Mouse (Mus musculus) limb, embryonic 15.5 days (tissue): ENCODE results near the gene 4930447C04Rik. TPM values are rescaled to one million over a fixed set of nuclear protein-coding genes. Genes with fewer than 3 reads are reported as not detected.

Experiments used
- ATAC-seq: fragments of 200-750 bp; cut with Nextera tagmentation; 2 replicates; pipeline ENCODE4 v1.8.0; 2017; ENCODE audit warnings: low read depth, moderate TSS enrichment; ENCODE audit not compliant: insufficient number of reproducible peaks, low FRiP score, low TSS enrichment
- H3K27ac ChIP-seq: fragments of 300-500 bp; sonication (generic); 2 replicates; pipeline ENCODE4 v1.5.1; 2015; ENCODE audit warnings: moderate library complexity, mild to moderate bottlenecking, inconsistent platforms
- H3K27me3 ChIP-seq: fragments of 300-500 bp; sonication (generic); 2 replicates; pipeline ENCODE4 v1.6.1; 2015; ENCODE audit warnings: inconsistent platforms
- H3K36me3 ChIP-seq: fragments of 300-500 bp; sonication (generic); 2 replicates; pipeline ENCODE4 v1.6.1; 2015; ENCODE audit warnings: inconsistent platforms
- H3K4me1 ChIP-seq: fragments of 300-500 bp; sonication (generic); 2 replicates; pipeline ENCODE4 v1.6.1; 2015; ENCODE audit warnings: inconsistent platforms
- H3K4me2 ChIP-seq: fragments of 300-500 bp; sonication (generic); 2 replicates; pipeline ENCODE4 v1.6.1; 2015; ENCODE audit warnings: mild to moderate bottlenecking, inconsistent platforms
- H3K4me3 ChIP-seq: fragments of 300-500 bp; sonication (generic); 2 replicates; pipeline ENCODE4 v1.5.1; 2015; ENCODE audit warnings: mild to moderate bottlenecking, inconsistent platforms
- H3K9ac ChIP-seq: fragments of 300-500 bp; sonication (generic); 2 replicates; pipeline ENCODE4 v1.6.1; 2015; ENCODE audit warnings: inconsistent platforms
- H3K9me3 ChIP-seq: fragments of 300-500 bp; sonication (generic); 2 replicates; pipeline ENCODE4 v1.6.1; 2016; ENCODE audit warnings: inconsistent platforms
- WGBS: fragments of 180-500 bp; shearing (Covaris S2); methylation state at CpG from one replicate; pipeline ENCODE4 v1.1.7; 2015; 5-methylcytosine and 5-hydroxymethylcytosine counted together
- polyA plus RNA-seq: library from polyadenylated mRNA; unstranded; fragments of >200 nt; fragmentation: Nextera tagmentation; extraction: Ambion mirVana; gene quantifications from 2 replicates; pipeline ENCODE4 v1.2.1, GENCODE M21; 2015

4930447C04Rik gene
- polyA plus RNA-seq, 1 experiment from 2014 or later, result 2.4 TPM

GRCm38 (mm10) chr12:72941398-72942051, 951 bp upstream of the 4930447C04Rik start:
- H3K4me1 ChIP-seq, result peaks cover 33% of the 10 kb centered on the region
- H3K4me2 ChIP-seq, result no peak overlapping the region
- no peak overlapping the region for H3K27ac ChIP-seq
- H3K36me3 ChIP-seq, result no peaks in the 10 kb centered on the region
- WGBS, result 2% methylated on average over 32 of the region's 32 CpGs
- H3K9ac ChIP-seq, result no peak overlapping the region
- H3K4me3 ChIP-seq, result no peak overlapping the region
- peaks cover 99% of the 10 kb centered on the region for H3K27me3 ChIP-seq
- no peaks in the 10 kb centered on the region for H3K9me3 ChIP-seq
- ATAC-seq, result no peak

- Histone ChIP-seq H3K27me3 (peaks cover 97% of the 10 kb centered on the region), H3K36me3 (no peaks in the 10 kb centered on the region), H3K4me3 (no peak overlapping the region), H3K9ac (no peak overlapping the region), H3K4me1 (peaks cover 33% of the 10 kb centered on the region), H3K27ac (no peak overlapping the region), H3K9me3 (no peaks in the 10 kb centered on the region), H3K4me2 (no peak overlapping the region)
- WGBS, result 3% methylated on average over 11 of the region's 11 CpGs
- ATAC-seq, result no peak
Observed at GRCm38 (mm10) chr12:72940822-72941397, 336 bp upstream of the 4930447C04Rik start.

GRCm38 (mm10) chr12:72939616-72940015, 958 bp downstream of the 4930447C04Rik start, which contains the start of gene Six6:
Six6 (plus strand) TSS chr12:72939892.
- peak within 1 kb of the TSS; percentile 42 for H3K4me2 ChIP-seq
- WGBS, result under 1% methylated on average over 28 of the region's 28 CpGs
- H3K9me3 ChIP-seq, result no peaks in the 10 kb centered on the region
- peaks cover 92% of the 10 kb centered on the region for H3K27me3 ChIP-seq
- H3K4me1 ChIP-seq, result peaks cover 21% of the 10 kb centered on the region
- H3K27ac ChIP-seq, result no peak within 1 kb of the TSS
- no peaks in the 10 kb centered on the region for H3K36me3 ChIP-seq
- H3K9ac ChIP-seq, result no peak within 1 kb of the TSS
- H3K4me3 ChIP-seq, result peak within 1 kb of the TSS; percentile 27
- no peak for ATAC-seq

GRCm38 (mm10) chr12:72938600-72939490, 1.7 kb downstream of the 4930447C04Rik start:
- ATAC-seq, result no peak
- Histone ChIP-seq H3K27ac (no peak overlapping the region), H3K27me3 (peaks cover 84% of the 10 kb centered on the region), H3K9me3 (no peaks in the 10 kb centered on the region), H3K9ac (no peak overlapping the region), H3K36me3 (no peaks in the 10 kb centered on the region), H3K4me1 (peaks cover 21% of the 10 kb centered on the region), H3K4me2 (no peak overlapping the region), H3K4me3 (no peak overlapping the region; the same call in 1 of the 2 replicates)
- WGBS, result 2% methylated on average over 14 of the region's 14 CpGs

- H3K4me3 ChIP-seq, result no peak overlapping the region
- H3K4me1 ChIP-seq, result peaks cover 21% of the 10 kb centered on the region
- ATAC-seq, result no peak
- 3% methylated on average over 13 of the region's 13 CpGs for WGBS
- no peaks in the 10 kb centered on the region for H3K9me3 ChIP-seq
- no peak overlapping the region for H3K4me2 ChIP-seq
- H3K27me3 ChIP-seq, result peaks cover 77% of the 10 kb centered on the region
- H3K27ac ChIP-seq, result no peak overlapping the region
- no peaks in the 10 kb centered on the region for H3K36me3 ChIP-seq
- no peak overlapping the region for H3K9ac ChIP-seq
Observed at GRCm38 (mm10) chr12:72938176-72938575, 2.4 kb downstream of the 4930447C04Rik start.

- ATAC-seq, result no peak
- Histone ChIP-seq H3K27ac (no peak overlapping the region), H3K4me1 (peaks cover 21% of the 10 kb centered on the region), H3K9me3 (no peaks in the 10 kb centered on the region), H3K9ac (no peak overlapping the region), H3K4me3 (no peak overlapping the region), H3K4me2 (no peak overlapping the region), H3K27me3 (peaks cover 72% of the 10 kb centered on the region), H3K36me3 (no peaks in the 10 kb centered on the region)
- 3% methylated on average over 19 of the region's 19 CpGs for WGBS
Observed at GRCm38 (mm10) chr12:72937537-72938120, 2.9 kb downstream of the 4930447C04Rik start.

- Histone ChIP-seq H3K4me2 (no peak overlapping the region), H3K27me3 (peaks cover 63% of the 10 kb centered on the region), H3K27ac (no peak overlapping the region), H3K4me1 (peaks cover 21% of the 10 kb centered on the region), H3K9ac (no peak overlapping the region), H3K4me3 (no peak overlapping the region), H3K9me3 (no peaks in the 10 kb centered on the region), H3K36me3 (no peaks in the 10 kb centered on the region)
- no peak for ATAC-seq
- WGBS, result 35% methylated on average over 8 of the region's 8 CpGs
Observed at GRCm38 (mm10) chr12:72936751-72937150, 3.8 kb downstream of the 4930447C04Rik start.

- H3K27me3 ChIP-seq, result no peaks in the 10 kb centered on the region
- peaks cover 8% of the 10 kb centered on the region for H3K4me1 ChIP-seq
- H3K9me3 ChIP-seq, result no peaks in the 10 kb centered on the region
- 0 out of 2 replicates have a peak overlapping the region, but pooled peaks have one; percentile 18 for H3K9ac ChIP-seq
- no peaks in the 10 kb centered on the region for H3K36me3 ChIP-seq
- no peak overlapping the region for H3K27ac ChIP-seq
- peak; percentile 71 for ATAC-seq
- H3K4me3 ChIP-seq, result peak overlapping the region; percentile 38
- peak overlapping the region; percentile 62 for H3K4me2 ChIP-seq
- 17% methylated on average over 48 of the region's 48 CpGs for WGBS
Observed at GRCm38 (mm10) chr12:72917159-72917993, 23.2 kb downstream of the 4930447C04Rik start.

GRCm38 (mm10) chr12:72854377-72855032, 86.1 kb downstream of the 4930447C04Rik start:
- H3K9ac ChIP-seq, result no peak overlapping the region
- ATAC-seq, result no peak
- peak overlapping the region; percentile 27; the same call in 1 of the 2 replicates for H3K4me2 ChIP-seq
- peaks cover 39% of the 10 kb centered on the region for H3K27me3 ChIP-seq
- peaks cover 5% of the 10 kb centered on the region; the same call in 1 of the 2 replicates for H3K4me1 ChIP-seq
- 9% methylated on average over 19 of the region's 19 CpGs for WGBS
- H3K4me3 ChIP-seq, result no peak overlapping the region; the same call in 1 of the 2 replicates
- 0 out of 2 replicates have a peak, but pooled peaks cover 4% of the 10 kb centered on the region for H3K9me3 ChIP-seq
- H3K27ac ChIP-seq, result no peak overlapping the region
- H3K36me3 ChIP-seq, result no peaks in the 10 kb centered on the region

GRCm38 (mm10) chr12:72853406-72854076, 87.0 kb downstream of the 4930447C04Rik start:
- no peaks in the 10 kb centered on the region for H3K36me3 ChIP-seq
- no peak overlapping the region for H3K4me3 ChIP-seq
- no peak overlapping the region for H3K9ac ChIP-seq
- H3K4me2 ChIP-seq, result no peak overlapping the region
- no peaks in the 10 kb centered on the region for H3K9me3 ChIP-seq
- H3K27ac ChIP-seq, result no peak overlapping the region
- ATAC-seq, result no peak
- H3K27me3 ChIP-seq, result peaks cover 39% of the 10 kb centered on the region
- 43% methylated on average over 13 of the region's 13 CpGs for WGBS
- H3K4me1 ChIP-seq, result peaks cover 5% of the 10 kb centered on the region; the same call in 1 of the 2 replicates
